Mouse (Mus musculus): ENCODE measurements around the gene Enox1.

The Enox1 gene

DNA sequence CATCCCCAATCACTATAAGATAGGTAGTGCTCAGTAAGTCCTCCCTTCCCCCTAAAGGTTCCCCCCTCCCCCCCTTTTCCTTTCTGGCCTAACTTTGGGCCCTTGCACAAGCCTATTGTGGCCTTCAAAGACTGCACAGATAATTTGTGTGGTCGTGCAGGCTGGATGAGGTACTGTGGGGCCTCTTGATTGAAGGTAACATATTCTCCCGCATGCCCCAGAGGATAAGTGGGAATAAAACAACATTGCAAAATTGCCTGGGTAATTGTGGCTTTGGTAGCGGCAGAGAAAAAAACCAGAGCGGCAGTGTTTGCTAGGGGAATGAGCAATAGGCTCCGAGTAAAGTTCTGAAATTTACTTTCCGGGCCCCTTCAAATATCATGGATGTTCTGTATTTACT, 425.1 kb downstream of the Enox1 start:
- DNase-seq, result no peak

DNA sequence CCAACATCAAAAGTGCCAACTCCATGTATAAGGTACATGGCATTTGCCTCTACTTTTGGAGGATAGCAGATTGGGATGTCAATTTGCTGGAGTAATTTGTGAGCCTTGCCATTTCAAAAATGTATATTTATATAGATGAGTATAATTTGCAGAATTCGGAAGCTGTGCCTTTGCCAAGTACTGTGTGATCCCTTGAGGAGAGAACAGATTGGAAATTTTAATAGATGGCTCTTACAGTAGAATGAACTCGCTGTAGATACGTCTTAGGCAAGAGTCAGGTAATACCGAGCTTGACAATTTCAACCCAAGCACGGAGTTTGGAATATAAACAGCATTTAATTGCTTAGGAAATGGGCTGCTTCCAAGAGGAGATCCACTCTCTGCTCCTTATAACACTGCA, 427.9 kb downstream of the Enox1 start:
- no peak for DNase-seq

DNA sequence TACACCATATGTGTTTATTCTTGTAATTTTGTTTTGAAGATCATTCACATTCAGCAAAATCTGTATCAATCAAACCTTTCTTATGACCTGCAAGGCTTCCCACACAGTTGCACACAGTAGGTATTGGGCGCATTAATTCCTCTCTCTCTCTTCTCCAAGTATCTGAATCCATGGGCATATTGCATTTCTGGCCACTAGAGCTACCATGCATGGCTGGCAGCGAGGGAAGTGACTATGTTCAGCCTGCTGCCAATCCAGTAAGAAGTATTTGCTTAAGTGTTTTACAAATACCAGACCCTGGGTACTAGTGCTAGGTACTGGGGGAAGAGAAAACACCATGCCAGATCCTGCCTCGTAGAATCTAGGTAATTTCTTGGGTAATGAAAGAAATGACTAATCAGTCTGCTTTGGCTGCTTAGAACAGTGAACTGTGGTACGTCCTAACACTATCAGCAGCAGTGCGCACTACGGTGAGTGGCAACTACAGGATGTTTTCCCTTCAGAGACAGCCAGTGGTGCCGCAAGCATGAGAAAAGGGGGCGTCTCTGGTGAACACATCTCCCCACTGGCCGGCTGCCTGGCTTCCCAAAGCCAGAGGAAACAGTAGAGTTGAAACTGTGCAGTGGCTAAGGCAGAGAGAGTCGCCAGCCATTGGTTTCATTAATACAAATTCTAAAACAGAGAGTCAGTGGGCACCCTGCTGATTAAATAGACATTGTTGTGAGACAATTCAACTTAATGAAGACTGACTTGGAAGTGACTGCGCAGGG, 428.7 kb downstream of the Enox1 start:
- no peak for DNase-seq

DNA sequence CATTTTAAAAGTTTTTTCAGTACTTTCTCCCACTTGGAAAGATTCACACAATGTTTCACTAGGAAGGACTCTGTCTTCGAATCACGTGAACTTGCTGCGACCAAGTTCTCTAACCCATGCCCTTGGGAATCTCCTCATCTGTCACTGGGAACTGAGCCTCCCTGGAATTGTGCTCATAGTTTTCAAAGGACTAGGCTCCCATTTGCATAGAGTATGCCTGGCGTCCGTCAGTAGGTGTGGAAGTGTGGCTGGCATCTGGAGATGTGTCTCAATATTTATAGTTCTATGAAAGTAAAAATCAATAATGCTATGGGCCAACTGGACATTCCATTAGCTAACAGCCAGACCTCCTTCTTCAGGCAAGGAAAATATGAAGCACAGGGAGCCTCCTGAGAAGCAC, 429.5 kb downstream of the Enox1 start:
- DNase-seq, result no peak

DNA sequence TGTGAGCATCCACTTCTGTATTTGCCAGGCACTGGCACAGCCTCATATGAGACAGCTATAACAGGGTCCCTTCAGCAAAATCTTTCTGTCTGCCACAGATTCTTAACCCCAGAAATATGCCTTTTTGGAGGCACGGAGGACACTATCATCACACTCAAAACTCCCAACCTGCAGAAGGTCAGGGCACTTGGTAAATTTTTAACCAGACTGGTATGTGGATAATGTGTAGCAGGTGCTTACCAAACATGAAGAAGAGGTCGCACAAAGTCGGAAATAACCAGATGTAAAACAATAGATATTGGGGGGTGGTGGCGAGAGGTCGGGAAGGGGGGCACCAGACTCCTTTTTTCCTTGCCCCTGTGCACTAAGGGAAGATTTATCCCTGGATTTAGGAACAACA, 430.6 kb downstream of the Enox1 start:
- no peak for DNase-seq

DNA sequence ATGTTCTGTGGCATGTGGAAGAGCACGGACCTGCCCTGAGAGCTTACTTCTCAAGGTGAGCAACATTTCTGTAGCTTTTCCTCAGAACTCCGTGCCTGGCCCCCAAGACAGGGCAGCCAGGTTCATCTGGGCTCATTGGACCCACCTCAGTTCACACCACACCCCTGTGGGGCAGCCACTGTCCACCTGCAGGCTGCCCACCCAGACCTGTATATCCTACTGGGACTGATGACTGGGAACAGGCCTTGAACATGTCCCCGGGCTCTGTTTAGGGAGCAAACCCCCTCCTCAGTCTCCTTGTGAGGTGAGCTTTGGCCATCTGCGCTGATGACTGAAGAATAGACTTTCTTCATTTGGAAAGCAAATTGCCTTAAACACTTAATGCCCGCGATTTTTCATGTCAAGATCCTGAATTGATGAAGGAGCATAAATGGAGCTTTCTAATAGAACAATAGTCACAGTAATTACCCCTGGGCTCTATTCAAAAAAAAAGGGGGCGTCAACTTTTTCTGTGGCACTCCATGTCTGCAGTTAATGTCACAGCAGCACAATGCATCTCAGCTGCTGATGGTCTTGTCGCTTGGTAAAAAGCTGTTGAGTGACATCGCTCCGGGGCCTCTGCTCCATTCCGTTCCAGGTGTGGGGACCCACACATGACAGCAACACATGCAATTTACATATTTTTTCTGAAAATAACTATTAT, 436.7 kb downstream of the Enox1 start:
- DNase-seq, result no peak

DNA sequence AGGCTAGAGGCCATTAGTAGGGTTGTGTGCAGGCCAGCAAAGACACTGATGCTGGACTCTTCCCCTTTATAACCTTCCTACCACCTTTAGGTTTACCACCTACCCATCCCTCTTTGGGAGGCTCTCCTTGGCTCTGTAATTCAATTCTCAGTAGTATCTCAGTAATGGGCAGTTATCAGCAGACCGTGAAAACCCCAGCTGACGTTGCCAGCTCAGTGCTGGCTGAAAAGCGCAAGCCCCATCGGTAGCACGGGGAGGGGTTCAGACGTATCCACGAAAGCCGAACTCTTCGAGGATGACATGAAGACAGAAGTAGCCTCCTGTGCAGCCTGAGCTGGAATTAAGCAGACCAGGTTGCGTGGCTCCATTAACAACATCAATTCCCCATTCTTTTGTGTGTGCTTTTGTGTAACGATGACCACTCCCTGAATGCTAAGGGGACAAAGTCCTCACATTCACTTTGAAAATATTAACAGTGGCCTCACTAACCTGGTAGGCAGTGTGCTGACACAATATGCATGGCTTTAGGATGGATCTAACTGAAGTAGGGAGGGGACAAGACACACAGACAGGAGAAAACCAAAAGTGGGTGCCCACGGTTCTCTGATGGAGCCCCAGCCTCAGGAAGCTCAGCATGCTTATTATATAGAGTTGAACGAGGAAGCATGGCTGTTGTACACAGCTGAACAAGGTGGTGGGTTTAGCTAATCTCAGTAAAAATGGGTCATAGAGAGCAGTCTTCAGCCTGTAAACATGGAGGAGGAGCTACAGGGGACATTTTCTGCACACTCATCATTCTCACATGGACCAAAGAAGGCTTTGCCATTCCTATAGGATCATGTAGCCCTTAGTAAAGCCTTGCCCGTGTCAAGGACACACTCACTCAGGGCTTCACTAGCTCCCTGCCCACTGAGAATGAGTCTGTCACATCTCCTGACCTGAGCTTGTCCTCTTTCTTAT, 439.9 kb downstream of the Enox1 start:
- no peak for DNase-seq

DNA sequence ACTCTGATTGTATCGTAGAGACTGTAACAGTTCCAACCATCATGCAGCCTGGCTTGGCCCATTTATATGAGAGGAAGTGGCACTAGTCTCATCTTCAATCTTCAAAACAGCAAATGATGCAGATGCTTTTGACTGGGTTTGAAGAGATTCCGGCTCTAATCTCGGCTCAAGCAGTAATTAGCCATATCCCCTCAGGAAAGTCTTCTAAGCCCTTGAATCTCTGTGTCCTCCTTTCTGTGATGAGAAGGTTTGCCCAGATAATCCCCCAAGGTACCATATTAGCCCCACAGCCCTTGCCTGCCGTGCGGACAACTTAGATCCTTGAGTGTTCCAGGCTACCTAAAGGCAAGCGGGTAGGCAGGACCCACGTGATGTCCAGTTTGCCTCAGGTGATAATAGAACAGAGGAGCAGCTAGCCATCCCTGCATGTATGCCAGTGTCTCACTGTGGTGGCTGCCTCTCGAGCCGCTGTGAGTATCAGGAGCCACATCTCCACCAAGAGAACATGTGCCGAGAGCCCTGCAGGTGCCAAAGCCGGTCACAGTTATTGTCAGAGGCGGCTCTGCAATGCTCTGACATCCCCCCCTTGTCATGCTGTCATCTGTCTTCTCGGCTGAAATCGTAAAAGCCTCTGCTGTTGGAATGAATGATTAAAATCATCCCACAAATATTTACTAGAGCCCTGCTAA, 442.6 kb downstream of the Enox1 start:
- no peak for DNase-seq

DNA sequence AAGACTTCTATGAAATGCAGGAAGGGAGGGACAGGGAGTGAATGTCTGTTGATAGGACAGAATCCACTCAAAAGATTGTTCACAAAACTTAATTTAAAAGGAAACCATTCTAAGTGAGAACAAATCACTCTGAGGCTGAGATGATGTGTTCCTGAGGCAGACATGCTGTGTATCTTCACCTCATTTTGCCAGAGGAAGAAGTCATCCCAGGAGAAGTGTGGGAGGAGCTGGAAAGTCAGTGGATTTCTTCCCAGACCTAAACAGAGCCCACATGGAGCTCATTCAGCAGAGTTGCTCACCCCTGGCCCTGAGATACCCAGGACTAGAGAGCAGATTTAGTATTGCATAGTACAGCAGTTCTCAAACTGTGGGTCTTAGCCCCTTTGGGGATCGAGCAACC, 444.2 kb downstream of the Enox1 start:
- DNase-seq, result no peak

DNA sequence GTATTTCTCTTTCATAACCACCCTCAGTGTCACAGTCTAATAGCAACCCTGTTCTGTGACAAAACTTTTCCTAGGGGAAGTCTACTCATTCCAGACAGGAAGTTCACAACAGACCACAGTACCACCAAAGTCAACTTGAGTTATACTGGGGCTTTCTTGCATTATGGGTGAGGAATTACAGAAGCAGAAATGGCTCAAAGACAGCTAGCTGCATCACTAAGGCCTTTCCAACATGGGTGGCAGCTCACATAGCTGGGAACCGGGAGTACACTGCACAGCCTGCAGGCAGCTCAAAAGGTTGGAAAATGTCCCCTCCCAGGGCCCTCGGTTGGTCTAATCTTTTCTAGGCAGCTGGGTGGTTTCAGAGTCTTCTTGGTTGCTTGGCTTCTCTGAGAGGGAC, 444.9 kb downstream of the Enox1 start:
- DNase-seq, result no peak

DNA sequence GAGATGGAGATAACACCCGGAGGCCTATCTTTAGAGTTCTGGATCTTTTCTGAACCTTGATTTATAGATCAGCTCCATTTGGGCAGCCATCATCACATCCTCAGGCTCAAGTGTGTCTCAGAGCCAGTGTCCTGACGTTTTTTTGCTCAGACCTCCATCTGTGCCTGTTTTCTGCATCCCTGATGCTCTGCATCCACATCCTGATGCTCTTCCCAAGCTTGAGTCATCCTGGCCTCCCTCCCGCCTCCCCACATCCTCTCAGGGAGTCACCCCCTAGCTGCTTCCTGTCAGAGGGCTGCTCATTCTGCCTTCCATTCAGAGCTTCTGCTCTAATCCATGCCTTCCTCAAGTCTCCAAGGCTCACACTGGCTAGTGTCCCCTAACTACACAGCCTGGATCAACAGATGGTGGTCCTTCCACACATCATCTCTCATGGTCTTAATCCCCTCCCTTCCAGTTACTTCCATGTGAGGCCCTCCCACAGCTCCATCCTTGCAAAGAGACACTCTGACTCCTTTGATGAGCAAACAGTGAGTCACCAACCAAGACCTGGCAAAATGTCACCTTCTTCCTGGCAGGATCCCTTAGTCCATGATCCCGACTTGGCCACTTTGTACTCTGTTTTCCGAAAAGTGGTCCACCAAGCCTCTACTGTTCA, 451.7 kb downstream of the Enox1 start:
- DNase-seq, result no peak

DNA sequence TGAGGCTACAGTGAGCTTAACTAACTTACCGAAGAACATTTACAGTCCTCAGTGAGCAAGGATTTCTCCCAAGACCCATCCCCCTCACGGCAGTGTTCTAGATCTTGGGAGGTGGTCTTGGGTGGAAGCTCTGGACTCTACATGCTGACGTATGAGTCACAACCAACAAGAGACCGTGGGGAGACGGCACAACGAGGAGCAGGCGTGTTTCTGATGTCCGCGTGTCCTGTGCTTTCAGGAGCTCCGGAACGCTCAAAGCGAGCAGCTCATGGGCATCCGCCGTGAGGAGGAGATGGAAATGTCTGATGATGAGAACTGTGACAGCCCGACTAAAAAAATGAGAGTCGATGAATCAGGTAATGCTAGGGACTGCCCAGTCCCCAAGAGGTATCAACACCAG, 458.6 kb downstream of the Enox1 start:
- no peak for DNase-seq

DNA sequence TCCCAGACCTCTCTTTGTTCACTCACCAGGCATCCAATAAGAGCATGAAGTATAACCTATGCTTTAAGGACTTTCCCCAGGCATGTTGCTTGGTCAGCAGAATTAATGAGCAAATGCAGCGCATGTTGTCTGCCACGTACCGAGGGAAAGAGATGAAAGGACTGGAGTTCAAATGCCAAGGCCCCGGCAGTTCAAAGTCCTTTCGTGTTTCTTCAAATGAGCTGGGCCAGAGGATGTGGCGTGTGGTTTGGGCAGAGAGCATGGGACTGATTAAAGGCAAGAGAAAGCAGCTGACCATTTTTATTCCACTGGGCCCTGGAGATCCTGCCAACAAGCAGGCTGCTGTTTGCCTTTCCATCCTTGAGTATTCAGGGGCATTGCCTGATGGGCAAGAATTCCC, 460.7 kb downstream of the Enox1 start:
- DNase-seq, result no peak

DNA sequence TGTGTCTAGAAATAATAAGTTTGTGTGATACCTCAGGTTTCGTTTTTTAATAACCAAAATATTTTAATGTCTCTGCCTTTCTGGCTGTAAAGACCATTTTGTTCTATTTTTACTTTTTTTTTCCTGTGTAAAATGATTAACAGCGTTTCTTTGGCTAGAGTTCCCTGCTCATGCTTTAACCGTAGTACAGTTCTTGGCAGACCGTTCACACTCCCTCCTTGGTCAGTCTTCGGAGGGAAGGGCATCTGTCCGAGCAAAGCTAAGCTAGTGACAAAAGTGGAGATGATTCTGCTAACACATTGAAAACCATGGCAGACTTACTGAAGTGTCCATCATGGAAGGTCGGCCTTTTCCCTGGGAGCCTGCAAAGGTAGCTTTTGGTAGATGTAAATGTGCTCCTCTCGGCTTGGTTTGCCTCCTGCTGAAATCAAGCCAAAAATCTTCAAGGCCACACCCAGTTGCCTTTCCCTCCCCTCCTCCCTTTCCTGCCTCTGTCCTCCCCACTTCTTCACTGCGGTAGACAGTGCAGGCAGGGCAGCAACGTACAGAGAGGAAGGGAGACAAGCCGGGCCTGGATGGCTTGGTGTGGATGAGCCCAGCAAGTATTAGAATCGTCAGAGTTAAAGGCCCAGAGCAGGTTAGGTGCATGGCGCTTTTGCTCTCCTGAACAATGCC, 461.7 kb downstream of the Enox1 start:
- DNase-seq, result no peak

DNA sequence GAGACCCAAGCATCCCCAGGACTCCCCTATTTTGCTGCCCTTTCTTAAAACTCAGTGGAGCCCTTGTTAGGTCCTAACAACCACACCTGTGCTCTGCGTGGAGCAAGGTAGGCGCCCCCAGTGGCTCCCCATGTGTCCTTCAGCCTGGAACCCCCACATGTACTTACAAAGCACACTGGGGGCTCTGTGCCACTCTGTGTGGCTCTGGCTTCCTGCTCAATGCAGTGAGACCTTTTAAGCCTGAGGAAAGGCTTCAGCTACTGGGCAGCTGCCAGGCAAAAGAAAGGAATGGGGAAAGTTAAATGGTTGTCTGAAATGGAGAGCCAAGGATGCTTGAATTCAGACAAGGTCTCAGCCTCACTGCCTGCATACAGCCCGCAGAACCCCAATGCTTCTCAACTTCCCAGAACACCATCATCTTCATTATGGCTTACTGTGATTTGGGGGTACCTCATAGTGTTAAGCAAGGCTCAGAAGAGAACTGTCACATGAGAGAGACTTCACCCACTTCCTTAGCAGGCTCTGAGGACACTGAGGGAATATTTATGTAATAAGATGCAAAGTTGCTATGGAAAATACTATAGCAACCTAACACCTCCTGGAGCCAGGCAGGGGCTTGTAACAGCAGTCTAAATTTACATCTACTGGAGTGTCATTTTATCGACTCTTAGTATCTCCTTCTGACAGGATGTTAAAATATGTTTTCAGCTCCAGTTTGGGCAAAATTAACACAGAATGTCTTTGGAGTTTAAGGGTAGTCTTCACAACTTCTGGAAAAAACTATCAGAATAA, 465.1 kb downstream of the Enox1 start:
- no peak for DNase-seq

DNA sequence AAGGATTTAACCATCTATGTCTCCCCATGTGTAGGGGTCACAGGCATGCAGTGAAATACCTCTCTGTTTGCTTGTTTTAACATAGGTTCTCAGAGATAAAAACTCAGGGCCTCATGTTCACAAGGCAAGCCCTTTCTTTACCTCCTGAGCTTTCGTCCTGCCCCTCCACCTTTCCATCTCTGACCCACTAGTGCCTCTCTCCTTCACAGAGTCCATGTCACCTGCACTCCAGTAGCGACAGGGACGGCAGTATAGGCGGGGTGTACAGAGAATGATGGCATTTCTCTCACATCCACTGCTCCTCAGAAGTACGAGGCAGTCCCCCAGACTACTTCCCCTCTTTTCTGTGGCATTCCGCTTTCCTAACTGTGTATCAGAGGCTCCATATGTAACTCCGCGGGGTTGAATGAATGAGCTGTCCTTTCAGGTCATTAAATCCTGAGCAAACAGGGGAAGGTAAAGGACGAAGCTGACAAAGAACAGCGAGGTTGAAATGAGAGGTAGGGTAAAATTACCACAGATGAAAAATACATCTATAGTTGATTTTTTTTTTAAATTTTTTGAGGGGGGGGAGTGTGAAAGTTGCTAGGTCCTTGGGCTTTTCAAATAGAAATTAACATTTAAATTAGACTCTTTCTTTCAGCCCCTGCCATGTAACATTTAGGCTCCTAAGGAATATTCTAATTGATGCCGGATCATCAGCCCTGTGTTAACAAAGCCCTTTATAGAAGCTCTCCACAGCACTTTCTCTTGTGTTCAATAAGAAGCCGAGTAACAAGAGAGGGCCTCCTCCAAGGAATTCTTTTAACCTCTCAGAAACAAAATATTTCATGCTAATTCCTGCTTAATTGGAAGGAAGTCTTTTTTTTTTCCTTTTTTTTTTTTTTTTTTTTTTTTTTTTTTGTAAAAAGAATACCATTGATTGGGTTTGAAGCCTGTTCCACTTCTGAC, 470.3 kb downstream of the Enox1 start:
- no peak for DNase-seq

DNA sequence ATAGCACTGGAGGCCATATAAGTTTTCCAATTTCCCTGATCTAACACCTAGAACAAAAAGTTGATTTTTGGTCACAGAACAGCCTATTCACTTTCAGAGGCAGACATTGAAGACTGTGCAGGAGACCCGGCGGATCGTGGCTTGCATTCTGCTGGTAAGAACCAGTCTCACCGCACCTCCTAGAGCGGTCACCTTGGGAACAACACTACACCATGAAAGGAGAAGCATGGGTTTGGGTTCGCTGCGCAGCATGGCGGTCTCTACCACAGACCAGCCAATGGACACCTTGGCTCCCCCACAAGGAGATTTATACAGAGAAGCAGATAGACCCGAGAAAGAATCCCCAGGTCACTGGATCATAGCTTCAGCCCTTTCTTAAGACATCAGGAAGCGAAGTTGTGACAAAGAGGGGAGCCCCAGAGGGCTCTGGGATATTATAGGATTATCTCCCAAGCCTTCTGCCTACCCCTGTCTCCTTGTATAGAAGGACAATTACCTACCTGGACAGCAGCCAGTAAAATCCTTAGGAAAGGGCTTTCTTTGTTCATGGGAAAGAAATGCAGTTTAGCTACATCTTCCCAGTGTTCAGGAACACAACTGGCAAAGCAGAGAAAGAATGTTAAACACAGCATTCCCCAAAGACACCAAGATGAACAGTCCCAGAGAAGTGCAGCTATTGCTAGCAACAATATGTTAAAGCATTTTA, 476.1 kb downstream of the Enox1 start:
- DNase-seq, result no peak

DNA sequence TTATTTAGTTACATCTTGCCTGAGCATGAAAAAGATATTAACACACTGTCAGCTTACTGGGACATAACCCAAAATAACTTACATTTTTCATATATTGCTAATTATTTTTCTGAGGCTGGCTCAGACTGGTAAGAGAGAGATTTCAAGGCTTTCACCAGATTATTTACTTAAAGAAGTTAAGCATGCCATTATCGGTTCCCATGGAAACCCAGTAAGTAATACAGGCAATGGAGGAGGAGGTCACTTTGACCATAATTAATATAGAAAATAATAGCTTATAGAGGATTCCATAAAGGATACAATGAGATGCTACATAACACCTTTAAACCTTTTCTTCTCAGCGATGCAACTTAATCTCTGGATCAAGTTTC, 476.6 kb downstream of the Enox1 start:
- DNase-seq, result no peak

DNA sequence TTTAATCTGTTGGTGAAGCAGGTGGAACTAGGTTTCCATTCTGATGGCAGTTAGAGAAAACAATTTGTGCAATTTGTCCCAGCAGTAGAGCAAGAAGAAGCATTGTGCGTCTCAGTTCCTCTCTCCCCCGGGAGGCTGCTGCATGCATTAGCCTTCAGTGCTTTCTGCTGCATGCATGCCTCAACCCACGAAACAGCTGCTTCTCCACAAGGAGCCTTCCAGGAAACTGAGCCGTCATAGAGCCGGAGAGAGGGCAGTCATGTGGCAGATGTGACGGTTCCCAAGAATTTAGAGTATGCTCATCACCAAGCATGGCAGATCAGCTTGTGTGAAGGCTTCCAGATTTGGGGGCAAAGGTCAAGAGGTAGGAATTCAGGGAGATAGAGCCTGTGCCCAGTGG, 480.4 kb downstream of the Enox1 start:
- DNase-seq, result no peak
